ENCODE assay signal across 9 mouse cellular contexts in genomic region chr1:53927605-53928004, GRCm38 (mm10).
A peak's percentile ranks its signal among the peaks of the same experiment; 100 is the strongest.
DNase-seq lines count a peak whose midpoint lies in the region; ATAC-seq and TF ChIP-seq lines count a peak whose summit lies in the region.
"Had no signal": no experiment of that assay in that cellular context is flagged by ENCODE, and none has a peak within 500 bp of the region (broad histone marks: within the 10 kb centered on the region; RNA-seq: fewer than 3 reads in every experiment).

No protein-coding gene starts in this region.

- no peaks in the 10 kb centered on the region for H3K36me3 ChIP-seq in CH12.LX (replicated peaks in 1 of 2; ENCODE audit: control insufficient read depth in 1 of 2, insufficient read depth in 1 of 2, low read length in 1 of 2)
- H3K36me3 ChIP-seq in forebrain, embryonic 13.5 days (ENCODE audit: poor library complexity, severe bottlenecking), result no peaks in the 10 kb centered on the region
- no peaks in the 10 kb centered on the region for H3K36me3 ChIP-seq in lung, embryonic 14.5 days (ENCODE audit: insufficient read depth)
- H3K36me3 ChIP-seq: embryonic facial prominence, embryonic 15.5 days; limb, embryonic 15.5 days had no signal

- no peak for TF ChIP-seq EP300 in CH12.LX (IDR thresholded peaks at IDR 0.05; ENCODE audit: low read length)

- H3K4me1 ChIP-seq in CH12.LX (ENCODE audit: control insufficient read depth in 1 of 2, insufficient read depth in 2 of 2), result peaks cover 0 to 2% of the 10 kb centered on the region in 2 experiments; a peak in 1 of 4 replicates
- H3K4me1 ChIP-seq in forebrain, embryonic 13.5 days, result no peaks in the 10 kb centered on the region
- H3K4me1 ChIP-seq in lung, embryonic 14.5 days (ENCODE audit: insufficient read depth), result no peaks in the 10 kb centered on the region
- H3K4me1 ChIP-seq: embryonic facial prominence, embryonic 15.5 days; limb, embryonic 15.5 days had no signal

- no peaks in the 10 kb centered on the region for H3K27me3 ChIP-seq in CH12.LX (replicated peaks)
- peaks cover 16% of the 10 kb centered on the region for H3K27me3 ChIP-seq in forebrain, embryonic 13.5 days
- no peaks in the 10 kb centered on the region for H3K27me3 ChIP-seq in lung, embryonic 14.5 days (ENCODE audit: insufficient read depth, low read length)
- H3K27me3 ChIP-seq: embryonic facial prominence, embryonic 15.5 days had no signal

- TF ChIP-seq POLR2A in CH12.LX (IDR thresholded peaks at IDR 0.05; ENCODE audit: low read depth, low read length), result no peak

- no peak overlapping the region for H3K4me2 ChIP-seq in CH12.LX (ENCODE audit: insufficient read depth, low read depth, poor library complexity, severe bottlenecking)
- no peak overlapping the region for H3K4me2 ChIP-seq in forebrain, embryonic 13.5 days
- H3K4me2 ChIP-seq in lung, embryonic 14.5 days, result no peak overlapping the region
- H3K4me2 ChIP-seq: embryonic facial prominence, embryonic 15.5 days; limb, embryonic 15.5 days had no signal

- WGBS in forebrain, embryonic 13.5 days, result 20% methylated on average over 4 of the region's 4 CpGs
- 22% methylated on average over 4 of the region's 4 CpGs for WGBS in lung, embryonic 14.5 days

- no peak overlapping the region for H3K9ac ChIP-seq in CH12.LX (ENCODE audit: insufficient read depth, low read depth)
- no peak overlapping the region for H3K9ac ChIP-seq in forebrain, embryonic 13.5 days
- H3K9ac ChIP-seq in lung, embryonic 14.5 days, result no peak overlapping the region
- H3K9ac ChIP-seq: embryonic facial prominence, embryonic 15.5 days; limb, embryonic 15.5 days had no signal

- dilution Hi-C loops in CH12.LX (cut with MboI; ENCODE audit: extremely low pct_ligation_motif_present, extremely low pct_unique_long_range_greater_than_20kb, low sequenced_read_pairs), result no loop called here

- H3K9me3 ChIP-seq in CH12.LX (replicated peaks; ENCODE audit: low read length), result no peaks in the 10 kb centered on the region
- no peaks in the 10 kb centered on the region for H3K9me3 ChIP-seq in forebrain, embryonic 13.5 days (replicated peaks)
- no peaks in the 10 kb centered on the region for H3K9me3 ChIP-seq in lung, embryonic 14.5 days (ENCODE audit: low read depth, low read length)
- H3K9me3 ChIP-seq: embryonic facial prominence, embryonic 15.5 days; limb, embryonic 15.5 days had no signal

- in situ Hi-C loops in CH12.LX (cut with MboI; ENCODE audit: low pct_ligation_motif_present, low pct_unique_long_range_greater_than_20kb, low sequenced_read_pairs), result no loop called here

- H3K27ac ChIP-seq in left cerebral cortex, adult 2 months, result no peak overlapping the region
- H3K27ac ChIP-seq in CH12.LX (ENCODE audit: insufficient read depth, low read depth), result no peak overlapping the region
- H3K27ac ChIP-seq in forebrain, embryonic 13.5 days, result no peak overlapping the region
- H3K27ac ChIP-seq in lung, embryonic 14.5 days (ENCODE audit: low read depth), result no peak overlapping the region
- H3K27ac ChIP-seq: embryonic facial prominence, embryonic 15.5 days; limb, embryonic 15.5 days had no signal

- peak; percentile 80 for ATAC-seq in forebrain, embryonic 13.5 days
- ATAC-seq in lung, embryonic 14.5 days (ENCODE audit: insufficient read depth), result 0 out of 2 replicates have a peak, but pooled peaks have one; percentile 21

- peak; percentile 86 for TF ChIP-seq RAD21 in CH12.LX (IDR thresholded peaks at IDR 0.05; ENCODE audit: low read depth, low read length)

- DNase-seq in left cerebral cortex, adult 2 months (ENCODE audit: extremely low spot score in 1 of 2, low spot score in 2 of 2), result no peak
- no peak for DNase-seq in left cerebral cortex, adult 11 months (ENCODE audit: low spot score)
- DNase-seq in CH12.LX (ENCODE audit: extremely low read depth) (peak; percentile 49), ZHBTc4 (ENCODE audit: low read depth, low spot score) (peak; percentile 23)
- peak; percentile 65 for DNase-seq in lung, embryonic 14.5 days
- peak; percentile 28 to 32 for DNase-seq in urinary bladder, postnatal 36 days (ENCODE audit: low spot score in 2 of 2)

- H3K4me3 ChIP-seq in left cerebral cortex, adult 2 months, result no peak overlapping the region
- H3K4me3 ChIP-seq in CH12.LX (replicated peaks in 1 of 3; ENCODE audit: low read depth in 2 of 3, low read length in 2 of 3, poor library complexity in 1 of 3), result no peak overlapping the region
- no peak overlapping the region for H3K4me3 ChIP-seq in forebrain, embryonic 13.5 days
- H3K4me3 ChIP-seq in lung, embryonic 14.5 days (ENCODE audit: low read depth, low read length), result no peak overlapping the region
- H3K4me3 ChIP-seq: embryonic facial prominence, embryonic 15.5 days; limb, embryonic 15.5 days had no signal

- peak; percentile 61 for TF ChIP-seq CTCF in left cerebral cortex, adult 2 months (IDR thresholded peaks at IDR 0.05)
- TF ChIP-seq CTCF in CH12.LX (conservative IDR thresholded peaks at IDR 0.05 in 1 of 2, IDR thresholded peaks at IDR 0.05 in 1 of 2; ENCODE audit: low read depth in 2 of 2, low read length in 2 of 2), result peak; percentile 38 to 80; a peak in 3 of 4 replicates
- TF ChIP-seq CTCF in lung, embryonic 14.5 days (IDR thresholded peaks at IDR 0.05; ENCODE audit: low read depth), result peak; percentile 50

- H3K79me2 ChIP-seq in CH12.LX (replicated peaks; ENCODE audit: control insufficient read depth, extremely low read depth, insufficient read depth, poor library complexity, severe bottlenecking), result no peaks in the 10 kb centered on the region

- intact Hi-C loops in left cerebral cortex, adult 2 months (cut with DNase I), result no loop called here

TF ChIP-seq in CH12.LX, 34 proteins besides CTCF, POLR2A, EP300 and RAD21:
- TF ChIP-seq MAFK (IDR thresholded peaks at IDR 0.05; ENCODE audit: insufficient replicate concordance, low read length), result no peak
- no peak for TF ChIP-seq JUND (conservative IDR thresholded peaks at IDR 0.05; ENCODE audit: low read depth, low read length)
- TF ChIP-seq SMC3 (IDR thresholded peaks at IDR 0.05; ENCODE audit: low read depth, low read length), result peak; percentile 72
- no peak for TF ChIP-seq MYC (IDR thresholded peaks at IDR 0.05; ENCODE audit: low read depth, low read length)
- TF ChIP-seq TBP (conservative IDR thresholded peaks at IDR 0.05; ENCODE audit: low read depth, low read length), result no peak
- peak; percentile 52 for TF ChIP-seq ZC3H11A (IDR thresholded peaks at IDR 0.05; ENCODE audit: low read depth, low read length)
- no peak for TF ChIP-seq RCOR1 (conservative IDR thresholded peaks at IDR 0.05; ENCODE audit: low read depth, low read length)
- no peak for TF ChIP-seq ETS1 (conservative IDR thresholded peaks at IDR 0.05; ENCODE audit: low read depth, low read length)
- TF ChIP-seq GABPA (IDR thresholded peaks at IDR 0.05; ENCODE audit: insufficient replicate concordance, low read depth, low read length), result no peak
- TF ChIP-seq MXI1 (IDR thresholded peaks at IDR 0.05; ENCODE audit: low read depth, low read length), result no peak

Comparison
In these comparisons a context has a peak if more than half of its experiments do, and no peak if none do; other contexts are left out.
1. DNase-seq: peak in CH12.LX (single experiment), ZHBTc4 (single experiment), lung, embryonic 14.5 days (single experiment) and urinary bladder, postnatal 36 days (2 of 2); none in left cerebral cortex, adult 2 months (0 of 2) and left cerebral cortex, adult 11 months (single experiment).
2. Peak in every context shown above with its lines, with median percentiles within 50 percentile points of each other: CTCF ChIP-seq.